Mouse (Mus musculus) heart, postnatal 0 days (tissue): ENCODE data around the gene Kcnd3. TPM values are rescaled to one million over a fixed set of nuclear protein-coding genes. Genes with fewer than 3 reads are reported as not detected.
A peak's percentile ranks its signal among the peaks of the same experiment; 100 is the strongest.

Experiments
- ATAC-seq: fragments of 200-750 bp; cut with Nextera tagmentation; 2 replicates; pipeline ENCODE4 v1.8.0; 2017; ENCODE audit warnings: low read depth, moderate number of reproducible peaks, moderate library complexity; ENCODE audit not compliant: insufficient read depth
- DNase-seq: peaks from one replicate; pipeline ENCODE4 v3.0.0-alpha.2; 2016; ENCODE audit warnings: low spot score
- H3K27ac ChIP-seq: fragments of 300-500 bp; sonication (generic); 2 replicates; pipeline ENCODE4 v1.5.1; 2014; ENCODE audit warnings: low read depth, mild to moderate bottlenecking
- H3K27me3 ChIP-seq: fragments of 300-500 bp; sonication (generic); 2 replicates; pipeline ENCODE4 v1.6.1; 2014; ENCODE audit warnings: low read length, mixed read lengths; ENCODE audit not compliant: control insufficient read depth, insufficient read depth
- H3K36me3 ChIP-seq: fragments of 300-500 bp; sonication (generic); replicated peaks from 2 replicates; pipeline ENCODE4 v1.6.1; 2014; ENCODE audit warnings: low read length, mixed read lengths; ENCODE audit not compliant: control insufficient read depth, insufficient read depth
- H3K4me1 ChIP-seq: fragments of 300-500 bp; sonication (generic); 2 replicates; pipeline ENCODE4 v1.6.1; 2014; ENCODE audit warnings: antibody characterized with exemption; ENCODE audit not compliant: control insufficient read depth, insufficient read depth
- H3K4me2 ChIP-seq: fragments of 300-500 bp; sonication (generic); 2 replicates; pipeline ENCODE4 v1.6.1; 2014; ENCODE audit warnings: low read depth, mild to moderate bottlenecking, low read length, moderate library complexity
- H3K4me3 ChIP-seq: fragments of 300-500 bp; sonication (generic); 2 replicates; pipeline ENCODE4 v1.5.1; 2014; ENCODE audit warnings: low read depth, low read length
- H3K9ac ChIP-seq: fragments of 300-500 bp; sonication (generic); replicated peaks from 2 replicates; pipeline ENCODE4 v1.6.1; 2014; ENCODE audit warnings: low read depth, low read length, mixed read lengths
- H3K9me3 ChIP-seq: fragments of 300-500 bp; sonication (generic); replicated peaks from 2 replicates; pipeline ENCODE4 v1.6.1; 2016; ENCODE audit warnings: low read length; ENCODE audit not compliant: control insufficient read depth
- CTCF ChIP-seq: IDR thresholded peaks from 2 replicates; pipeline ENCODE4 v1.5.1; 2016; ENCODE audit warnings: antibody characterized with exemption, control low read depth, low read depth
- EP300 ChIP-seq: IDR thresholded peaks from 2 replicates; pipeline ENCODE4 v1.6.1; 2016; ENCODE audit warnings: antibody characterized with exemption, low read depth
- WGBS: fragments of 180-500 bp; shearing (Covaris S2); extraction: QIAGEN DNeasy Blood & Tissue Kit; methylation state at CpG from one replicate; pipeline ENCODE4 v1.1.7; 2014; 5-methylcytosine and 5-hydroxymethylcytosine counted together
- polyA plus RNA-seq: library from polyadenylated mRNA; unstranded; fragments of >200 nt; fragmentation: Nextera tagmentation; extraction: Ambion mirVana; gene quantifications from 2 replicates; pipeline ENCODE4 v1.2.1, GENCODE M21; 2015
- total RNA-seq: library from RNA; depleted of rRNA; stranded (reverse); fragments of >200 nt; gene quantifications from 2 replicates; pipeline ENCODE4 v1.2.3, GENCODE M21; 2014; ENCODE audit warnings: low replicate concordance

Kcnd3 gene
- total and polyA plus RNA-seq, 2 experiments from 2014 or later = 0.27 to 2.4 TPM

DNA sequence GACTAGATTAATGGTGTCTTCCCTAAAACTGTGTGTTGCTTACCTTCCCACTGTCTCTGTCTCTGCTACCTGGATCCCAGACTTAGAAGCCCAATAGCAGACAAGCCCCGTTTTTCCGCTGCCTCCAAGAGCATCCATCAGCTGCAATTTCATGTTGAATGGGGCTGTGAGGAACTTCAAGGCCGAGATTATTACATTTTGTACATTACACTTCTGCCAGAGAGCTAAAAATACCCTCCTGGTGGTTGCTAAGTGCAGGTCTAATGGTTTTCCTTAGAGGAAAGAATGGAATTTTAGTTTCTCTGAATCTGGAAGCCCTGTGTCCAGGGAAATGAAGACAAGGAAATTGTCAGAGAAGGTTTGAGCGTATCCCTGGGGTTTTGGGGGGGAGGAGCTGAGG is 115.3 kb downstream of the Kcnd3 start:
- WGBS = 59% methylated on average over 4 of the region's 4 CpGs

DNA sequence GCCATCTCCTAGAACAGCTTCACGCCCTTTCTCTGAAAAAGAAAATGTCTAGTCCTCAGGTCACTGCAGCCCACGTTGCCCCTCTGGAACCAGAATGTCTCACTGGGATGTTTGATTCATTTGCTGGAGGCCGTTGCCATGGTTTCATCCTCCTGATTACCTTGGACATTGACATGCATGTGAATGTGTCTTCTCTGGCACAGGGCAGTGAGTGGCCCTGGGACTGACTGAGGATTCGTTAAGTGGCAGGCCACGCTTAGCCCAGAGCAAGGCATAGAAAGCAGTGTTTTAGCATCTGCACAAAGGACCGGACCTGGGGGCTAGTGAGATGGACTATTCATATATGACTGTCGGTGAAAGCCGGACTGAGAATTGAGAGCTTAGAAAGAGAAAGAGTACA is 116.3 kb downstream of the Kcnd3 start:
- H3K27ac ChIP-seq = no peak overlapping the region
- H3K4me1 ChIP-seq = no peaks in the 10 kb centered on the region
- no peaks in the 10 kb centered on the region for H3K36me3 ChIP-seq
- H3K4me3 ChIP-seq = no peak overlapping the region
- H3K9ac ChIP-seq = no peak overlapping the region
- WGBS = 82% methylated on average over 8 of the region's 8 CpGs
- ATAC-seq = no peak
- TF ChIP-seq EP300 = no peak
- TF ChIP-seq CTCF = no peak
- no peaks in the 10 kb centered on the region for H3K9me3 ChIP-seq
- DNase-seq = no peak
- no peak overlapping the region for H3K4me2 ChIP-seq
- H3K27me3 ChIP-seq = no peaks in the 10 kb centered on the region

More for the DNA sequence above, 115.3 kb downstream of the Kcnd3 start:
- no peak overlapping the region for H3K9ac ChIP-seq
- no peaks in the 10 kb centered on the region for H3K9me3 ChIP-seq
- no peaks in the 10 kb centered on the region for H3K27me3 ChIP-seq
- H3K27ac ChIP-seq = no peak overlapping the region
- DNase-seq = no peak
- no peaks in the 10 kb centered on the region for H3K36me3 ChIP-seq
- TF ChIP-seq EP300 (no peak), CTCF (no peak)
- no peak for ATAC-seq
- no peaks in the 10 kb centered on the region for H3K4me1 ChIP-seq
- H3K4me2 ChIP-seq = no peak overlapping the region
- no peak overlapping the region for H3K4me3 ChIP-seq

DNA sequence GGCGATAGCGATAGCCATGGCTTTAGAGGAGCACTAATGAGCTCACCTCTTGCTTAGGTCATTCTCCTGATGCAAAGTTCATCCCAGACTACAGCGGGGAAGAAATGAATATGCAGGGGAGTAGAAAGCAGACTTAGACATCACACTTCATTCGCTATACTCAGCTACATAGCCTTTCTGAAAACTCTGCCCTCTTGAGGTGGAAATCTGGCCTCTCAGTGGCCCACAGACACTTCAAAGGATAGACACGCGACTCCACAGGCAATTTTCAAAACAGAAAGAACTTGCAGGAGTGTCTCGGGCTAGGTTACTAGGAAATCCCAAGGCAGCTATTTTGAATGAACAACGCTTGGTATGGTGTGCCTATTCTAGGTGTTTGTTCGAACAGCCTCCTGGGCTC is 116.7 kb downstream of the Kcnd3 start:
- no peak for TF ChIP-seq CTCF
- H3K4me2 ChIP-seq = no peak overlapping the region
- no peaks in the 10 kb centered on the region for H3K4me1 ChIP-seq
- 71% methylated on average over 9 of the region's 9 CpGs for WGBS
- H3K27me3 ChIP-seq = no peaks in the 10 kb centered on the region
- H3K4me3 ChIP-seq = no peak overlapping the region
- no peaks in the 10 kb centered on the region for H3K9me3 ChIP-seq
- DNase-seq (no peak), ATAC-seq (no peak)
- no peaks in the 10 kb centered on the region for H3K36me3 ChIP-seq
- H3K9ac ChIP-seq = no peak overlapping the region
- no peak overlapping the region for H3K27ac ChIP-seq

DNA sequence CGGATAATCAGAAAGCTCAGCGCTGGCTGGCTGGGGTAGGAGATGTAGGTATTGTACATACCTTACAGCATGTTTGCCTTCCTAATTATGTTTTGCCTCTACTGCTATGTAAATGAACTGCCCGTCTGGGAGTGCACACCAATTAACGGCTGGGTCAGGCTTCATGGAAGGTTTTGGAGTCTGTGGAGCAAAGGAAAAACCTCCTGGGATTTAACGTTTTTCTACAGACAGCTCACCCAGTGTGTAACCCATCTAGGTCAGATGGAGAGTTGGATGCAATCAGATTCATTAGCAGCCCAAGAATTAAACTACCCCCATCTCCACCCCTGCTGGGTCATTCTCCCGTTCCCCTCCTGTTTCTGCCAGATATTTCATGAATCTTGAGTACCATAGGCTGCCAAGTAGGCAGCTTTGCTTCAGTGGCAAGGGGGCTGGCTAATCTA is 117.2 kb downstream of the Kcnd3 start:
- no peaks in the 10 kb centered on the region for H3K9me3 ChIP-seq
- TF ChIP-seq CTCF (no peak), EP300 (no peak)
- H3K9ac ChIP-seq = no peak overlapping the region
- ATAC-seq (no peak), DNase-seq (no peak)
- H3K36me3 ChIP-seq = no peaks in the 10 kb centered on the region
- no peak overlapping the region for H3K4me3 ChIP-seq
- H3K4me2 ChIP-seq = no peak overlapping the region
- 61% methylated on average over 6 of the region's 6 CpGs for WGBS
- no peaks in the 10 kb centered on the region for H3K27me3 ChIP-seq
- no peaks in the 10 kb centered on the region for H3K4me1 ChIP-seq
- H3K27ac ChIP-seq = no peak overlapping the region

DNA sequence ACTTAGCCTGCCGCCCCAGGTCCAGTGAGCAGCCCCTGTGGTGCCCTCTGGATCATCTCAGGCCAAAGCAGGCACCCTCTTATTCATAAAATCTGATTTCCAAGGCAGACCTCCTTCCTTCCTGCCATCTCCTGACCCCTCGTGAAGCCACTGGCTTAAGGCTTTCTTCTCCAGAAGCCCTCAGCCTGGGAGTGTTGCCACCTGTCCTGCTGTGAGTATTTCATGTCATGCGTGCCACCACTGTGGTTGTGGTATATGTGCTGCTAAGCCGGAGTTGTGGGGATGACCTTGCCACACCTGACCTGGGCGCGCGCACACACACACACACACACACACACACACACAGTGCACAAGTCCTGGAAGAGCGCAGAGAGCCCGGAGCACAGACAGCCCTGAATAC is 117.8 kb downstream of the Kcnd3 start:
- WGBS = 77% methylated on average over 9 of the region's 9 CpGs
- Histone ChIP-seq H3K9me3 (no peaks in the 10 kb centered on the region), H3K36me3 (no peaks in the 10 kb centered on the region), H3K4me2 (no peak overlapping the region), H3K27ac (no peak overlapping the region), H3K27me3 (no peaks in the 10 kb centered on the region), H3K4me3 (no peak overlapping the region), H3K9ac (no peak overlapping the region), H3K4me1 (no peaks in the 10 kb centered on the region)
- ATAC-seq (no peak), DNase-seq (no peak)
- TF ChIP-seq EP300 (no peak), CTCF (no peak)

DNA sequence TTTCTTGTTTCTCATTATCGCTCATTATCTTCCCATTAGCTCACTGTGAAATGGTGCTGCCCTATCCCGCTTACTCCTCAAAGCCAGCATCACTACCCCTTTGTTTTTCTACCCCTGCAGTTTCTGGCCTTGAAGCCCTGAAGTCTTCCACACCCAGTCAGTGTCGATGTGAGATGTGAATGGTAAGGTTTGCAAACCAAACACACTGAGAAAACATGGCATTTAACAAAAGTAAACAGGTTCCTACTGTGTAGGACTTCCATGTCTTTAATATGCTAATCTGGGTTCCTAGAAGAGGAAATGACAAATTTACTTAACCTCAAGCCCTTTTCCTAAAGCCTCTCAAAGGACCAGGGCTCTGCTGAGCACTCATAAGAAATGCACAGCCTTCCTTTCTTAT is 118.7 kb downstream of the Kcnd3 start:
- ATAC-seq = no peak
- no peak overlapping the region for H3K27ac ChIP-seq
- 35% methylated on average over 3 of the region's 3 CpGs for WGBS

More for the DNA sequence above, 118.7 kb downstream of the Kcnd3 start:
- no peaks in the 10 kb centered on the region for H3K36me3 ChIP-seq
- no peak overlapping the region for H3K4me2 ChIP-seq
- TF ChIP-seq CTCF = no peak
- no peak for TF ChIP-seq EP300
- no peak overlapping the region for H3K4me3 ChIP-seq
- no peaks in the 10 kb centered on the region for H3K27me3 ChIP-seq
- DNase-seq = peak; percentile 10
- H3K9me3 ChIP-seq = no peaks in the 10 kb centered on the region
- no peak overlapping the region for H3K9ac ChIP-seq
- no peaks in the 10 kb centered on the region for H3K4me1 ChIP-seq
